Mouse (Mus musculus) limb, embryonic 12.5 days (tissue): ENCODE measurements around the gene Gpat2. TPM values are rescaled to one million over a fixed set of nuclear protein-coding genes. Genes with fewer than 3 reads are reported as not detected.

Experiments used
- ATAC-seq: fragments of 200-750 bp; cut with Nextera tagmentation; 2 replicates; pipeline ENCODE4 v1.8.0; 2017; ENCODE audit warnings: low read depth, moderate TSS enrichment; ENCODE audit not compliant: insufficient number of reproducible peaks, insufficient read depth, low FRiP score, low TSS enrichment
- H3K27ac ChIP-seq: fragments of 300-500 bp; sonication (generic); 2 replicates; pipeline ENCODE4 v1.5.1; 2016; ENCODE audit warnings: mild to moderate bottlenecking, moderate library complexity
- H3K27me3 ChIP-seq: fragments of 300-500 bp; sonication (generic); 2 replicates; pipeline ENCODE4 v1.6.1; 2016; ENCODE audit warnings: mild to moderate bottlenecking, moderate library complexity
- H3K36me3 ChIP-seq: fragments of 300-500 bp; sonication (generic); 2 replicates; pipeline ENCODE4 v1.6.1; 2016; ENCODE audit warnings: mild to moderate bottlenecking, moderate library complexity
- H3K4me1 ChIP-seq: fragments of 300-500 bp; sonication (generic); replicated peaks from 2 replicates; pipeline ENCODE4 v1.6.1; 2016
- H3K4me2 ChIP-seq: fragments of 300-500 bp; sonication (generic); 2 replicates; pipeline ENCODE4 v1.6.1; 2016; ENCODE audit warnings: mild to moderate bottlenecking, moderate library complexity
- H3K4me3 ChIP-seq: fragments of 300-500 bp; sonication (generic); replicated peaks from 2 replicates; pipeline ENCODE4 v1.5.1; 2016; ENCODE audit warnings: mild to moderate bottlenecking
- H3K9ac ChIP-seq: fragments of 300-500 bp; sonication (generic); replicated peaks from 2 replicates; pipeline ENCODE4 v1.6.1; 2016; ENCODE audit warnings: mild to moderate bottlenecking, moderate library complexity
- H3K9me3 ChIP-seq: fragments of 300-500 bp; sonication (generic); 2 replicates; pipeline ENCODE4 v1.6.1; 2016; ENCODE audit warnings: mild to moderate bottlenecking, moderate library complexity
- WGBS: fragments of 180-500 bp; shearing (Covaris S2); methylation state at CpG from one replicate; pipeline ENCODE4 v1.1.7; 2016; 5-methylcytosine and 5-hydroxymethylcytosine counted together
- polyA plus RNA-seq: library from polyadenylated mRNA; unstranded; fragments of >200 nt; fragmentation: Nextera tagmentation; extraction: Ambion mirVana; gene quantifications from 2 replicates; pipeline ENCODE4 v1.2.1, GENCODE M21; 2016

The Gpat2 gene
- polyA plus RNA-seq, 1 experiment from 2014 or later = 0.30 TPM

DNA sequence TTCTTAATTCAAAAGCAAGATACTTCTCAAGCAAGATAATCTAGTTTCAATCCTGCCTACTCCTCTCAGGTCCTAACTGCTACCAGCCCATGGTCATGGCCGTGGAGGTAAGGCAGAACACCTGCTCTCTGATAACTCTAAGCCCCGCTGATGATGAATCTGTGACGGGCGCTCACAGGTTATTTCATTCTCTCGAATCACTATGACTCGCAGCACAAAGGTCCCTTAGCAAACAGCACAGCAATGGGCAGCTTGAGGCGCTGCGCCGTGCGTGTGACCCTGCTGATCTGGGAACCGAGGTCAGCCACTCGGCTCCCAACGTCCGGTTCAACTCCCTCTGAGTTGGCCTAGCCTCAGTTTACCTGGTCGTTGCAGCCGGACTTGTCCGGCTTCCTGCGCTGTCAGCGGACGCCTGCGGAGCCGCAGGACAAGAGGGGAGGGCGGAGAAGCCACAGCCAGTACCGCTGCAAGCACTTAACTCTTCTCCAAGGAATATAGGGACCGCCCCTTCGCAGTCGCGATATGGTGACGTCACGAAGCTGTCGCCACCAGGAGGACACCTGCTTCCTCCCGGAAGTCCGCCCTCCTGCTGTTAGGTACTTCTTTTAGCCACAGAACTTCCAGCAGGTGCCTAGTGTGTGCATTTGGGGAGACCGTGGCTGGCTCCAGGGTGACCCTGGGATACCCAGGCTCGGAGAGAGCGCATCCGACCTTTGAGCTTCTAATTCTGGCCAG, 19.2 kb downstream of the Gpat2 start, which contains the start of gene Fahd2a:
TSS of gene Fahd2a (minus strand) at position 511 of the 735 bp plus-strand sequence.
- peak; percentile 75 for ATAC-seq
- Histone ChIP-seq H3K9me3 (no peaks in the 10 kb centered on the region), H3K4me2 (peak within 1 kb of the TSS; percentile 64), H3K27ac (no peak within 1 kb of the TSS), H3K4me3 (peak within 1 kb of the TSS; percentile 67), H3K9ac (peak within 1 kb of the TSS; percentile 68), H3K4me1 (peaks cover 5% of the 10 kb centered on the region; the same call in 1 of the 2 replicates), H3K27me3 (0 out of 2 replicates have a peak, but pooled peaks cover 3% of the 10 kb centered on the region), H3K36me3 (no peaks in the 10 kb centered on the region; the same call in 1 of the 2 replicates)
- 4% methylated on average over 37 of the region's 37 CpGs for WGBS

DNA sequence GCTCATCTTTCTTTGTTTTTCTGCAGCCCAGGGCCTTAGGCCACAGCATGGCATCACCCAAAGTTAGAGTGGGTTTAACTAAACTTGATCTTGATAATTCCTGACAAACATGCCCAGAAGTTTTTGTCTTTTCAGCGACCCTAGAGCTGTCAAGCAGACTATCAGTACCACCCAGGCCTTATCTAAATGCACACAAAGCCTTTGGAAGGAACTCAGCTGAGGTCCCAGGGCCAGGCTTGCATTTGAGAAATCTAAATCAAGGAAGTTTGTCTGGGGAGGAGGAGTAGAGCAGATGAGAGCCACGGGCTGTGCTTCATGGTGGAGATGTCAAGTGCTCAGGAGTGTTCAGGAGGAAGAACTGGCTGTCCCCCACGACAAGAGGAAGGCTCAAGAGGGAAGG, 21.8 kb downstream of the Gpat2 start:
- ATAC-seq = no peak
- H3K9ac ChIP-seq = no peak overlapping the region
- 47% methylated on average over 3 of the region's 3 CpGs for WGBS
- no peaks in the 10 kb centered on the region for H3K9me3 ChIP-seq
- no peak overlapping the region for H3K27ac ChIP-seq
- no peak overlapping the region for H3K4me2 ChIP-seq
- peaks cover 12% of the 10 kb centered on the region; the same call in 1 of the 2 replicates for H3K4me1 ChIP-seq
- H3K4me3 ChIP-seq = no peak overlapping the region
- no peaks in the 10 kb centered on the region for H3K36me3 ChIP-seq
- H3K27me3 ChIP-seq = peaks cover 11% of the 10 kb centered on the region

DNA sequence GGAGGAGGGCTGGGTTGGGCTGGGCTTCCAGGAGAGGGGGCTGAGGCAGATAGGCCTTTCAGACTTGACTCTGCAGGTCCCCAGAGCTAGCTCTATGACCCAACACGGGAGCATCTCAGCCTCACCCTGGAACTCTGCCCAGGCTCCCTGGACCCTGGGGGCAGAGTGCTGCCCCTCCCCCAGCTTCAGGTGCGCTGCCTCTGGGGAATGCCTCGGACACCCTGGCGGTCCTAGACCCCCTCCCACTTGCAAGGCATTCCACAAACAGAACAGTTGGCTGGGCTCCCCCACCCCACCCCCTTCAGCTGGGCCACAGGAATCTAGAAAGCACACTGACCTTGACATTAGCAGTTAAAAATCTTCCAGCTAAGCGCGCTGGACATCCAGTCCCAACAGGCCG, 24.7 kb downstream of the Gpat2 start:
- H3K27ac ChIP-seq = no peak overlapping the region
- H3K4me1 ChIP-seq = peaks cover 7% of the 10 kb centered on the region; the same call in 1 of the 2 replicates
- no peak for ATAC-seq
- H3K36me3 ChIP-seq = no peaks in the 10 kb centered on the region
- no peaks in the 10 kb centered on the region for H3K9me3 ChIP-seq
- 39% methylated on average over 7 of the region's 7 CpGs for WGBS
- H3K9ac ChIP-seq = no peak overlapping the region
- no peak overlapping the region for H3K4me2 ChIP-seq
- H3K4me3 ChIP-seq = no peak overlapping the region
- H3K27me3 ChIP-seq = peaks cover 23% of the 10 kb centered on the region

DNA sequence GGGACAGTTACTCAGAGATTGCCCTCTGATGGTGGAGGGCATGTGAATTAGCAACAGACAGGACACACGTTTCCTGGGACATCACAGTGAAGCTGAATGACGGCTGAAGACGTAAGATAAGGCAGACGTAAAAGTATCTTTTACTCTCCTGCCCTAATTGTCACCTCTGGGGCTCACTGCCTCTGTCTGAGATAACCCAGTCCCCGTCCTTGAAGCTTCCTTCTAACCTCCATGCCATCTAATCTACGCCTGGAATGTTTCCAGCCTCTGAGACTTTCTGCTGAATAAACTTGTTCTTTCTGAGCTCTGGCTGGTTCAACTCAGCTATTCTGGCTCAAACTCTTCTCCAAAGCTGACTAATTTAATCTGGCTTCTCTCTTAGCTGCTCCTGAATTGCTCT, 26.7 kb downstream of the Gpat2 start:
- Histone ChIP-seq H3K27me3 (peaks cover 32% of the 10 kb centered on the region), H3K4me1 (peaks cover 7% of the 10 kb centered on the region; the same call in 1 of the 2 replicates), H3K4me2 (no peak overlapping the region), H3K27ac (no peak overlapping the region), H3K36me3 (no peaks in the 10 kb centered on the region), H3K9me3 (no peaks in the 10 kb centered on the region), H3K4me3 (no peak overlapping the region), H3K9ac (no peak overlapping the region)
- no peak for ATAC-seq
- WGBS = 23% methylated on average over 6 of the region's 6 CpGs

DNA sequence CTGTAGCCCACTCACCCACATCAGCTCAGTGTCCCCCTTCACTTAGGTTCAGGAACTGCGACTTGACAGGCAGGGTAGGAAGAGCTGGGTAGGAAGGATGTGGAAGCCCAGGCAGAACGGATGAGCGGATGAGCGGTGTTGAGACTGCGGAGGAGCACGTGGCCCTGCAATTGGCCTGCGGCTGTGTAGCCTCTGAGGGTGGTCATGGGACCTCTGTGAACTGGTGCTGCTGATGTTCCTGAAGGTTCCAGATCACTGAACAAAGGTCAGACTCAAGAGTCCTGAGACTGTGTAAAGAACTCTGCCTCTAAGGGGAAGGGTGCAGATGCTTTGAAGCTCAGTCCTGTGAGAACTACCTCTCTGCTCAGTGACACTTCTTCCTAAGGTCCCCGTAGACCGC, 28.1 kb downstream of the Gpat2 start:
- no peaks in the 10 kb centered on the region for H3K36me3 ChIP-seq
- ATAC-seq = no peak
- peaks cover 7% of the 10 kb centered on the region; the same call in 1 of the 2 replicates for H3K4me1 ChIP-seq
- no peak overlapping the region for H3K4me2 ChIP-seq
- WGBS = 78% methylated on average over 9 of the region's 9 CpGs
- no peak overlapping the region for H3K27ac ChIP-seq
- no peak overlapping the region for H3K4me3 ChIP-seq
- no peaks in the 10 kb centered on the region for H3K9me3 ChIP-seq
- H3K27me3 ChIP-seq = peaks cover 32% of the 10 kb centered on the region
- H3K9ac ChIP-seq = no peak overlapping the region

DNA sequence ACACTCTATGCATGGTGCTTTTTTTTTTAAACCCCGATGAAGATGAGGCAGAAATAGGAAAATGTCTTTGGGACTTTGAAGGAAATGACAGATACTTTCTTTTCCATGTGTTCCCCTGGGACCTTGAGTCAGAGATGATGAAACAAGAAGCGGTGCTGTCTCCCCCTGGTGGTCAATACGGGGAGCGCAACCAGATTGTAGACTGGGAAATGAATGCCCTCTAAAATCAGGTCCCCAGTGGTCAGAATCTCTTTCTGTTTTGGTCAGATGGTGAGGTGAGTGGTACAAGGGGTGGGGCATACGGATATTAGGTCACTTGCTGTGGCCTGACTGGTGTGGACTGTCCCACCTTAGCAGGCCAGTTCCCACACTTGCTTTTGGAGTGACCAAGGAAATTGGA, 28.8 kb downstream of the Gpat2 start:
- H3K27me3 ChIP-seq = peaks cover 32% of the 10 kb centered on the region
- H3K4me1 ChIP-seq = peaks cover 7% of the 10 kb centered on the region; the same call in 1 of the 2 replicates
- 3% methylated on average over 5 of the region's 5 CpGs for WGBS
- H3K4me2 ChIP-seq = no peak overlapping the region
- H3K4me3 ChIP-seq = no peak overlapping the region
- H3K36me3 ChIP-seq = no peaks in the 10 kb centered on the region
- no peak overlapping the region for H3K9ac ChIP-seq
- H3K27ac ChIP-seq = no peak overlapping the region
- no peaks in the 10 kb centered on the region for H3K9me3 ChIP-seq
- no peak for ATAC-seq

DNA sequence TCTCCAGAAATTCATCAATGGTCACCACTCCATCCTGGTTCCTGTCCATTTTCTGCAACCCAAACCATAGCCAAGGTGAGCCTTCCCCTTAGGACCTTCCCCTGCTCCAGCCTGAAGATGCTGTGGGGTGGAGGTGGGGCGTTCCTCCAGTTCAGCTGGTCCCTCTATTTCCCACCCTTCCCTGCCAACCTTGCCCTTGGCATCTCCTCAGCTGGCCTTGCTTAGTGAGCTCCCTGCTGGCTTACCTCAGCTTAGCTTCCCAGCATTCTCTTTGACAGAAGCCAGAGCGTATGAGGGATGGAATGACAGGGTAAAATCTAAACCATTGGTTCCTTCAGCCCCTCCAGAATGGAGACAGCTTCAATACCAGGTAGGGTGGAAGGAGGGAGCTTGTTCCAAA, 34.3 kb downstream of the Gpat2 start:
- Histone ChIP-seq H3K4me3 (no peak overlapping the region), H3K9ac (no peak overlapping the region), H3K27me3 (peaks cover 20% of the 10 kb centered on the region; the same call in 1 of the 2 replicates), H3K4me2 (no peak overlapping the region), H3K9me3 (no peaks in the 10 kb centered on the region), H3K27ac (no peak overlapping the region), H3K36me3 (no peaks in the 10 kb centered on the region), H3K4me1 (no peaks in the 10 kb centered on the region)
- 77% methylated on average over 2 of the region's 2 CpGs for WGBS
- no peak for ATAC-seq

DNA sequence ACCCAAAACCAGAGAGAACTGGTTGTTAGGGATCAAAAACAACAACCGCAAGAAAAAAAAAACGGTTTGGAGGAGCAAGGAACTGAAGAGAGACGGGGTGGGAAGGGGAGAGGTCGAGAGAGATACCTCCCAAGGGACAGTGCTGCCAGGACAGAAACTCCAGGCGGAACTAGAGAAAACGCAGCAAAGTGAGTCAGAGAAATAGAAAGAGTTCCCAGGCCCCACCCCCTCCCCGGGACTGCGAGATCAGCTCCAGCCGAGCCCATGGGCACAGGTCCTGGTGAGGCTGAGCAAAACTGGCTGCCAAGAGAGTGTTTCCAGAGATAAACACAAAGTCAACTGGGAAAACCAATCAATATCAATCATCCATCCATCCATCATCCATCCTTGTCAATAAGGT, 36.4 kb downstream of the Gpat2 start:
- 50% methylated on average over 9 of the region's 9 CpGs for WGBS
- Histone ChIP-seq H3K27me3 (peaks cover 8% of the 10 kb centered on the region; the same call in 1 of the 2 replicates), H3K9me3 (no peaks in the 10 kb centered on the region), H3K4me1 (no peaks in the 10 kb centered on the region), H3K27ac (no peak overlapping the region), H3K4me2 (no peak overlapping the region), H3K9ac (no peak overlapping the region), H3K36me3 (no peaks in the 10 kb centered on the region), H3K4me3 (no peak overlapping the region)
- no peak for ATAC-seq

DNA sequence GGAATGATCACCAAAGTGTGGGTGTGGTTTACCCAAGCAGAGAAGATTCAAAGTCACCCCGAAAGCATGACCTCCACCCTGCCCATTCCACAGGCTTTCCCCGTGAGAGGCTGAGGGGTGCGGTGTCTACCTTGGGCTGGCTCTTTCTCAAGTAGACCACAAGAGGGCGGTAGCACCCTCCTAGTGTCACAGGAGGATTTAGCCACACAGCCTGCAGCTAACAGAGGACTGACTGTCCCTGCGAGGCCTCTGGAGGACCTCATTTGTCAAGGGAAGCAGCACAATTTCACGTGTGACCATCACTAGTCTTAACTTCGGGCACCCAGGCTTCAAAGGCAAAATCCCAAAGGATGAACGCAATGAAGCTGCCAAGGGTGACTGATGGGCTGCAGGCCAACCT, 37.3 kb downstream of the Gpat2 start:
- no peaks in the 10 kb centered on the region for H3K4me1 ChIP-seq
- ATAC-seq = peak; percentile 41; the same call in 1 of the 2 replicates
- H3K27ac ChIP-seq = no peak overlapping the region
- 10% methylated on average over 8 of the region's 8 CpGs for WGBS
- no peak overlapping the region for H3K4me2 ChIP-seq
- H3K36me3 ChIP-seq = no peaks in the 10 kb centered on the region
- H3K4me3 ChIP-seq = no peak overlapping the region
- no peaks in the 10 kb centered on the region for H3K9me3 ChIP-seq
- peaks cover 8% of the 10 kb centered on the region; the same call in 1 of the 2 replicates for H3K27me3 ChIP-seq
- H3K9ac ChIP-seq = no peak overlapping the region

DNA sequence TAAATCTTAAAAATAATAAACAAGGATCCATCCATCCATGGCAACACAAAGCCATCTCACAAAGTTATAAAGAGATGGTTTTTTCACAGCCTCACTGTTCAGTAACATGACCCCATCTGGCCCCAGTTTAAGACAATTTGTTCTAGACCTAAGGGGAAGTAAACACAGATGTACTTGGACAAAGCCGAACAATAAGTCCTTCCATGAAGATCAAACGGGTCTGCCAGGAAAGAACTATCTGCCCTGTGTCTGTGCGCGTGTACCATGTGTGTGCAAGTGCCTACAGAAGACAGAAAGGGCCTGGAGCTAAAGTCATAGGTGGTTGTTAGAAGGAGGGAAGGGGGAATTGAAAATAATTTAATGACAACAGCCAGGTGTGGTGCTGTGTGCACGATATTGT, 45.2 kb downstream of the Gpat2 start:
- 81% methylated on average over 5 of the region's 5 CpGs for WGBS
- no peaks in the 10 kb centered on the region for H3K9me3 ChIP-seq
- ATAC-seq = no peak

DNA sequence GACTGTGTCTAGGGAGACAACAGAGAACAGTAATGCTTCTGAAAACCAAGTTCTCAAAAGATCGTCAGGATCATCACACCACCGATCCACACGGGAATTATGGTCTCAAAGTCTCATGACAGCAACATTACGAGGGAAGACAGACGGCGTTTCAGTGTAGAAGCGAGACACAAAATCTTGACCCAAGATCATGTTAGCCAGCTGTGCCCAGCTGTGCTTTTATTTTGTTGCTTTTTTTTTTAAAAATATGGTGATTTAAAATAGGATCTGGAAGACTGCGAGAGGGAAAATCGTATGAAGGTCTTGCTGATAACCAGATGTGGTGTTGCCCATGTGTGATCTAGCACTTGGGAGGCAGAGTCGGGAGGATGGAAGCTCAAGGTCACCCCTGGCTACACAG, 45.7 kb downstream of the Gpat2 start:
- Histone ChIP-seq H3K36me3 (no peaks in the 10 kb centered on the region), H3K27me3 (0 out of 2 replicates have a peak, but pooled peaks cover 3% of the 10 kb centered on the region), H3K4me2 (no peak overlapping the region), H3K4me1 (no peaks in the 10 kb centered on the region), H3K9me3 (no peaks in the 10 kb centered on the region), H3K9ac (no peak overlapping the region), H3K27ac (no peak overlapping the region), H3K4me3 (no peak overlapping the region)
- WGBS = 88% methylated on average over 10 of the region's 10 CpGs
- ATAC-seq = no peak

More for the DNA sequence above, 45.2 kb downstream of the Gpat2 start:
- Histone ChIP-seq H3K4me2 (no peak overlapping the region), H3K4me3 (no peak overlapping the region), H3K27me3 (0 out of 2 replicates have a peak, but pooled peaks cover 3% of the 10 kb centered on the region), H3K4me1 (no peaks in the 10 kb centered on the region), H3K36me3 (no peaks in the 10 kb centered on the region), H3K9ac (no peak overlapping the region), H3K27ac (no peak overlapping the region)
